Comparison of ENCODE assay signal across 15 mouse cellular contexts in genomic region chr7:132358250-132358649, GRCm38 (mm10). TPM values are rescaled to one million over a fixed set of nuclear protein-coding genes. Genes with fewer than 3 reads are reported as not detected.
A peak's percentile ranks its signal among the peaks of the same experiment; 100 is the strongest.
DNase-seq lines count a peak whose midpoint lies in the region; ATAC-seq and TF ChIP-seq lines count a peak whose summit lies in the region.
"Had no signal": no experiment of that assay in that cellular context is flagged by ENCODE, and none has a peak within 500 bp of the region (broad histone marks: within the 10 kb centered on the region; RNA-seq: fewer than 3 reads in every experiment).

No protein-coding gene starts in this region.

- ATAC-seq in intestine, postnatal 0 days: no peak
- ATAC-seq in intestine, embryonic 16.5 days: no peak
- peak; percentile 47; the same call in 1 of the 2 replicates for ATAC-seq in lung, postnatal 0 days
- no peak for ATAC-seq in kidney, postnatal 0 days (replicated peaks; ENCODE audit: low FRiP score, low read depth)
- ATAC-seq: forebrain, embryonic 14.5 days had no signal

- DNase-seq in lung, postnatal 0 days (ENCODE audit: low spot score): peak; percentile 37
- no peak for DNase-seq in lung, postnatal 4 days
- peak; percentile 43 for DNase-seq in kidney, postnatal 0 days (ENCODE audit: low spot score)
- DNase-seq in mesoderm, embryonic 11.5 days (ENCODE audit: low read depth, low spot score): peak; percentile 46
- DNase-seq in right cerebral cortex, postnatal 25 days: no peak
- DNase-seq: cerebellum, adult 18-20 months; gastrocnemius, adult 2 months; right cerebral cortex, adult 18-20 months had no signal

- H3K36me3 ChIP-seq in intestine, postnatal 0 days (ENCODE audit: control insufficient read depth, insufficient read depth): no peaks in the 10 kb centered on the region
- no peaks in the 10 kb centered on the region for H3K36me3 ChIP-seq in intestine, embryonic 16.5 days (ENCODE audit: control insufficient read depth, insufficient read depth, low read length)
- no peaks in the 10 kb centered on the region for H3K36me3 ChIP-seq in lung, postnatal 0 days (ENCODE audit: insufficient read depth, low read length)
- H3K36me3 ChIP-seq in kidney, postnatal 0 days (ENCODE audit: insufficient read depth, low read length): no peaks in the 10 kb centered on the region
- H3K36me3 ChIP-seq: embryonic facial prominence, embryonic 15.5 days; limb, embryonic 15.5 days; midbrain, embryonic 12.5 days had no signal

- H3K27ac ChIP-seq in intestine, postnatal 0 days (ENCODE audit: low read depth, low read length): peak overlapping the region; percentile 41; the same call in 1 of the 2 replicates
- H3K27ac ChIP-seq in intestine, embryonic 16.5 days (ENCODE audit: low read length): no peak overlapping the region
- no peak overlapping the region for H3K27ac ChIP-seq in lung, postnatal 0 days (ENCODE audit: low read length)
- no peak overlapping the region for H3K27ac ChIP-seq in kidney, postnatal 0 days
- H3K27ac ChIP-seq: embryonic facial prominence, embryonic 15.5 days; gastrocnemius, adult 2 months; limb, embryonic 15.5 days; midbrain, embryonic 12.5 days had no signal

- no peak overlapping the region for H3K4me3 ChIP-seq in intestine, postnatal 0 days (ENCODE audit: low read depth, low read length)
- no peak overlapping the region for H3K4me3 ChIP-seq in intestine, embryonic 16.5 days (ENCODE audit: low read length)
- H3K4me3 ChIP-seq in lung, postnatal 0 days (ENCODE audit: low read depth, low read length): no peak overlapping the region
- no peak overlapping the region for H3K4me3 ChIP-seq in kidney, postnatal 0 days (replicated peaks; ENCODE audit: low read depth, low read length)
- H3K4me3 ChIP-seq: embryonic facial prominence, embryonic 15.5 days; gastrocnemius, adult 2 months; limb, embryonic 15.5 days; midbrain, embryonic 12.5 days; myocyte had no signal

- no peak for TF ChIP-seq CTCF in intestine, postnatal 0 days (IDR thresholded peaks at IDR 0.05; ENCODE audit: low read depth)
- TF ChIP-seq CTCF in lung, postnatal 0 days (IDR thresholded peaks at IDR 0.05): no peak
- no peak for TF ChIP-seq CTCF in kidney, postnatal 0 days (IDR thresholded peaks at IDR 0.05; ENCODE audit: low read depth)

- no peaks in the 10 kb centered on the region for H3K27me3 ChIP-seq in intestine, postnatal 0 days (replicated peaks; ENCODE audit: control insufficient read depth, insufficient read depth, low read length)
- H3K27me3 ChIP-seq in intestine, embryonic 16.5 days (replicated peaks; ENCODE audit: control insufficient read depth, insufficient read depth, low read length): no peaks in the 10 kb centered on the region
- no peaks in the 10 kb centered on the region for H3K27me3 ChIP-seq in lung, postnatal 0 days (replicated peaks; ENCODE audit: insufficient read depth, low read length)
- no peaks in the 10 kb centered on the region for H3K27me3 ChIP-seq in kidney, postnatal 0 days (ENCODE audit: insufficient read depth, low read length)
- H3K27me3 ChIP-seq: embryonic facial prominence, embryonic 15.5 days; limb, embryonic 15.5 days had no signal

- TF ChIP-seq EP300 in lung, postnatal 0 days (IDR thresholded peaks at IDR 0.05): peak; percentile 73

- no peaks in the 10 kb centered on the region for H3K9me3 ChIP-seq in intestine, postnatal 0 days (ENCODE audit: control insufficient read depth)
- H3K9me3 ChIP-seq in intestine, embryonic 16.5 days (ENCODE audit: control insufficient read depth, low read length): no peaks in the 10 kb centered on the region
- no peaks in the 10 kb centered on the region for H3K9me3 ChIP-seq in lung, postnatal 0 days (ENCODE audit: low read length)
- H3K9me3 ChIP-seq in kidney, postnatal 0 days (replicated peaks; ENCODE audit: low read length): no peaks in the 10 kb centered on the region
- H3K9me3 ChIP-seq: embryonic facial prominence, embryonic 15.5 days; limb, embryonic 15.5 days had no signal

- WGBS in intestine, postnatal 0 days: 51% methylated on average over 3 of the region's 3 CpGs
- 55% methylated on average over 3 of the region's 3 CpGs for WGBS in intestine, embryonic 16.5 days
- WGBS in lung, postnatal 0 days: 29% methylated on average over 3 of the region's 3 CpGs
- WGBS in kidney, postnatal 0 days: 36% methylated on average over 3 of the region's 3 CpGs

- H3K4me1 ChIP-seq in intestine, postnatal 0 days (replicated peaks; ENCODE audit: control insufficient read depth, insufficient read depth, low read length): 0 out of 2 replicates have a peak, but pooled peaks cover 7% of the 10 kb centered on the region
- H3K4me1 ChIP-seq in intestine, embryonic 16.5 days (ENCODE audit: control insufficient read depth, insufficient read depth, low read length): peaks cover 12% of the 10 kb centered on the region
- no peaks in the 10 kb centered on the region for H3K4me1 ChIP-seq in lung, postnatal 0 days (ENCODE audit: insufficient read depth, low read depth, low read length)
- no peaks in the 10 kb centered on the region for H3K4me1 ChIP-seq in kidney, postnatal 0 days (replicated peaks; ENCODE audit: insufficient read depth, low read length)

- no peak overlapping the region for H3K9ac ChIP-seq in intestine, postnatal 0 days (ENCODE audit: low read depth, low read length)
- H3K9ac ChIP-seq in intestine, embryonic 16.5 days (ENCODE audit: low read depth, low read length): no peak overlapping the region
- H3K9ac ChIP-seq in lung, postnatal 0 days (replicated peaks; ENCODE audit: low read depth): no peak overlapping the region
- H3K9ac ChIP-seq in kidney, postnatal 0 days (ENCODE audit: low read depth, low read length): no peak overlapping the region
- H3K9ac ChIP-seq: embryonic facial prominence, embryonic 15.5 days; limb, embryonic 15.5 days; midbrain, embryonic 12.5 days had no signal

- H3K4me2 ChIP-seq in intestine, postnatal 0 days (replicated peaks; ENCODE audit: low read depth): no peak overlapping the region
- H3K4me2 ChIP-seq in intestine, embryonic 16.5 days (ENCODE audit: low read depth, low read length): no peak overlapping the region
- H3K4me2 ChIP-seq in lung, postnatal 0 days (replicated peaks; ENCODE audit: low read depth, low read length): no peak overlapping the region
- H3K4me2 ChIP-seq in kidney, postnatal 0 days (ENCODE audit: low read length): no peak overlapping the region
- H3K4me2 ChIP-seq: embryonic facial prominence, embryonic 15.5 days; limb, embryonic 15.5 days; midbrain, embryonic 12.5 days had no signal

RNA-seq across cellular contexts. Expression of gene Chst15, which starts 41.2 kb away (rescaled TPM):
- polyA plus RNA-seq in intestine, postnatal 0 days (2015; fragmentation: Nextera tagmentation; extraction: Ambion mirVana): 7.9 and 8.7 TPM in 2 replicates
- 20.6 and 21.1 TPM in 2 replicates for polyA plus RNA-seq in intestine, embryonic 16.5 days (2015; fragmentation: Nextera tagmentation; extraction: Ambion mirVana)
- 13.1 and 14.1 TPM in 2 replicates for polyA plus RNA-seq in lung, postnatal 0 days (2015; fragmentation: Nextera tagmentation; extraction: Ambion mirVana)
- polyA plus RNA-seq in kidney, postnatal 0 days (2015; fragmentation: Nextera tagmentation; extraction: Ambion mirVana): 8.6 and 10.8 TPM in 2 replicates

Comparison
In these comparisons a context has a peak if more than half of its experiments do, and no peak if none do; other contexts are left out.
1. DNase-seq: peak in lung, postnatal 0 days (single experiment), kidney, postnatal 0 days (single experiment) and mesoderm, embryonic 11.5 days (single experiment); none in lung, postnatal 4 days (0 of 2) and right cerebral cortex, postnatal 25 days (single experiment).